Mouse (Mus musculus): Measurements from ENCODE around the gene Rdh19. TPM values are rescaled to one million over a fixed set of nuclear protein-coding genes. Genes with fewer than 3 reads are reported as not detected.

The Rdh19 gene
- total and polyA plus RNA-seq, 3 experiments = not detected

DNA sequence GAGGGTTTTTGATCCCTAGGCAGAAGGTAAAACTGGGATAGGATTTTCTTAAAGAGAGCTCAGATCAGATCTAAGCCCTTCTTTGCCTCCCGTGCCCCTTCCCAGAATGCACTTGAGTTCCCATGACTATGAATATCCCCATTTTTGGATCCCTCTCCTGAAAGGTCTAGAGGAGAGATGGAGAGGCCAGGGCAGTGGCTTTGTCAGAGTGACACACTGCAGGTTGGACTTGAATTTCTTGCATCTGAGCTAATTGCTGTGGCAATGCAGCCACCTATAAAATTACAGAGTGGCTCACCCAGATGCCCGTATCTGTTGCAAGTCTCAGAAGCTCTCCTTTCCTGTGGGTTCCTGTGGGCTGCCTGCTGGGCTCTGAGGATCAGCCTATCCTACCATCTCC lies 48.5 kb downstream of the Rdh19 start, which contains the start of gene Sdr9c7:
Gene Sdr9c7, plus strand, starts transcription at position 301 of the 400 bp plus-strand sequence.
- H3K27me3 ChIP-seq (ENCODE audit: control insufficient read depth in 1 of 2, insufficient read depth in 2 of 2, low read length in 2 of 2) = peaks cover 20% of the 10 kb centered on the region in 2 experiments
- no peak for TF ChIP-seq NELFE (IDR thresholded peaks at IDR 0.05; ENCODE audit: low read depth, low read length)
- no peak for TF ChIP-seq RCOR1 (IDR thresholded peaks at IDR 0.05; ENCODE audit: low read depth, low read length)
- TF ChIP-seq ZNF384 (IDR thresholded peaks at IDR 0.05; ENCODE audit: low read depth, low read length) = no peak
- no peak for TF ChIP-seq MXI1 (IDR thresholded peaks at IDR 0.05; ENCODE audit: low read depth, low read length)
- TF ChIP-seq POLR2AphosphoS5 (IDR thresholded peaks at IDR 0.05; ENCODE audit: borderline replicate concordance, low read depth, low read length) = no peak
- no peak for TF ChIP-seq POLR2AphosphoS2 (IDR thresholded peaks at IDR 0.05; ENCODE audit: low read length)
- TF ChIP-seq MAZ (IDR thresholded peaks at IDR 0.05; ENCODE audit: low read depth, low read length) = no peak
- no peak for TF ChIP-seq JUND (IDR thresholded peaks at IDR 0.05; ENCODE audit: low read depth, low read length)
- DNase-seq (ENCODE audit: low read depth, low spot score) = no peak
- H3K4me3 ChIP-seq (ENCODE audit: control insufficient read depth in 1 of 2, insufficient read depth in 1 of 2, low read depth in 2 of 2, low read length in 2 of 2) = no peak within 1 kb of the TSS
- H3K4me1 ChIP-seq (ENCODE audit: control insufficient read depth in 1 of 2, insufficient read depth in 2 of 2, low read length in 2 of 2) = no peaks in the 10 kb centered on the region
- H3K79me2 ChIP-seq (ENCODE audit: control insufficient read depth, insufficient read depth, low read length, poor library complexity) = no peaks in the 10 kb centered on the region
- no peak within 1 kb of the TSS for H3K9ac ChIP-seq (ENCODE audit: control insufficient read depth, low read depth, low read length, poor library complexity, severe bottlenecking)
- no peaks in the 10 kb centered on the region for H3K36me3 ChIP-seq (ENCODE audit: control insufficient read depth in 1 of 2, insufficient read depth in 2 of 2, low read length in 2 of 2)
- no peak within 1 kb of the TSS for H3K27ac ChIP-seq (ENCODE audit: control insufficient read depth, low read depth, low read length)
- no peaks in the 10 kb centered on the region for H3K9me3 ChIP-seq (replicated peaks; ENCODE audit: insufficient read depth, low read length)

DNA sequence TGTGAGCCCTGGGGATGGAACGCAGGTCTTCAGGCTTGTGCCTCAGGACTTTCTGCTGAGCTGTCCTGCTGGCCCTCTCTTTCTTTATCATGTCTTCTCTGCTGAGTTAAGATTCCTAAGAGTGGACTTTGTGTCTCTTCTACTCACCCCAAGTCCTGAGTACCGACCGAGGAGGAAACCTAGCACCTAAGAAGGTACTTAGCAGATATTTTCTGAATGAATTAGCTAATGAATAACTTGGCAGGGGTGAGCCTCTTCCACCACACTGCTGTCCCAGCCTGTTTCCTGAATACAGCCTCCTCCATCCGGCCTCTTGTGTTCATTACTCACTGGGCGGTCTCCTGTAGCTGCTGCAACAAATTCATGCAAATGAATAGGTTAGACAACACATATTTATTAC lies 50.1 kb downstream of the Rdh19 start:
- DNase-seq (ENCODE audit: low read depth, low spot score) = no peak
- TF ChIP-seq MYB (IDR thresholded peaks at IDR 0.05; ENCODE audit: low read depth, low read length) = no peak
- TF ChIP-seq TAL1 (IDR thresholded peaks at IDR 0.05; ENCODE audit: low read length) = no peak
- no peak for TF ChIP-seq MEF2A (IDR thresholded peaks at IDR 0.05; ENCODE audit: extremely low read depth, insufficient replicate concordance, low read depth, low read length, poor library complexity, severe bottlenecking)
- no peak for TF ChIP-seq GATA1 (IDR thresholded peaks at IDR 0.05; ENCODE audit: low read depth, low read length)
- no peak for TF ChIP-seq KAT2A (conservative IDR thresholded peaks at IDR 0.05; ENCODE audit: low read depth, low read length)
- no peak for TF ChIP-seq EP300 (IDR thresholded peaks at IDR 0.05; ENCODE audit: low read depth in 1 of 2, low read length in 2 of 2)
- no peak for TF ChIP-seq POLR2A (IDR thresholded peaks at IDR 0.05; ENCODE audit: control insufficient read depth in 1 of 2, insufficient read depth in 1 of 2, low read depth in 1 of 2, low read length in 2 of 2, poor library complexity in 1 of 2)
- TF ChIP-seq USF2 (IDR thresholded peaks at IDR 0.05; ENCODE audit: borderline replicate concordance in 1 of 2, insufficient read depth in 1 of 2, low read depth in 1 of 2, low read length in 2 of 2) = no peak
- TF ChIP-seq CHD1 (IDR thresholded peaks at IDR 0.05; ENCODE audit: low read depth, low read length) = no peak
- no peak for TF ChIP-seq CTCF (IDR thresholded peaks at IDR 0.05 in 2 of 3, conservative IDR thresholded peaks at IDR 0.05 in 1 of 3; ENCODE audit: control insufficient read depth in 1 of 3, insufficient read depth in 1 of 3, low read depth in 2 of 3, low read length in 3 of 3, poor library complexity in 1 of 3, severe bottlenecking in 1 of 3)
- no peak for TF ChIP-seq SMC3 (IDR thresholded peaks at IDR 0.05; ENCODE audit: low read depth, low read length)
- Histone ChIP-seq H3K36me3 (ENCODE audit: control insufficient read depth in 1 of 2, insufficient read depth in 2 of 2, low read length in 2 of 2) (no peaks in the 10 kb centered on the region), H3K4me3 (ENCODE audit: control insufficient read depth in 1 of 2, insufficient read depth in 1 of 2, low read depth in 2 of 2, low read length in 2 of 2) (no peak overlapping the region), H3K4me1 (ENCODE audit: control insufficient read depth in 1 of 2, insufficient read depth in 2 of 2, low read length in 2 of 2) (no peaks in the 10 kb centered on the region), H3K9me3 (replicated peaks; ENCODE audit: insufficient read depth, low read length) (no peaks in the 10 kb centered on the region), H3K79me2 (ENCODE audit: control insufficient read depth, insufficient read depth, low read length, poor library complexity) (no peaks in the 10 kb centered on the region), H3K27ac (ENCODE audit: control insufficient read depth, low read depth, low read length) (no peak overlapping the region), H3K27me3 (ENCODE audit: control insufficient read depth in 1 of 2, insufficient read depth in 2 of 2, low read length in 2 of 2) (peaks cover 20% of the 10 kb centered on the region in 2 experiments), H3K9ac (ENCODE audit: control insufficient read depth, low read depth, low read length, poor library complexity, severe bottlenecking) (no peak overlapping the region)

Measured in MEL (cell line).